Mouse (Mus musculus) ES-Bruce4 (cell line): ENCODE results near the gene Mast4.

Experiments
- CTCF ChIP-seq: IDR thresholded peaks from one replicate; pipeline ENCODE4 v1.8.1; 2011; ENCODE audit warnings: low read depth, low read length
- EP300 ChIP-seq: IDR thresholded peaks from 2 replicates; pipeline ENCODE4 v1.6.1; 2011; ENCODE audit warnings: low read depth, low read length; ENCODE audit not compliant: insufficient read depth
- POLR2A ChIP-seq: IDR thresholded peaks from one replicate; pipeline ENCODE4 v1.8.1; 2011; ENCODE audit warnings: low read length; ENCODE audit not compliant: insufficient read depth

DNA sequence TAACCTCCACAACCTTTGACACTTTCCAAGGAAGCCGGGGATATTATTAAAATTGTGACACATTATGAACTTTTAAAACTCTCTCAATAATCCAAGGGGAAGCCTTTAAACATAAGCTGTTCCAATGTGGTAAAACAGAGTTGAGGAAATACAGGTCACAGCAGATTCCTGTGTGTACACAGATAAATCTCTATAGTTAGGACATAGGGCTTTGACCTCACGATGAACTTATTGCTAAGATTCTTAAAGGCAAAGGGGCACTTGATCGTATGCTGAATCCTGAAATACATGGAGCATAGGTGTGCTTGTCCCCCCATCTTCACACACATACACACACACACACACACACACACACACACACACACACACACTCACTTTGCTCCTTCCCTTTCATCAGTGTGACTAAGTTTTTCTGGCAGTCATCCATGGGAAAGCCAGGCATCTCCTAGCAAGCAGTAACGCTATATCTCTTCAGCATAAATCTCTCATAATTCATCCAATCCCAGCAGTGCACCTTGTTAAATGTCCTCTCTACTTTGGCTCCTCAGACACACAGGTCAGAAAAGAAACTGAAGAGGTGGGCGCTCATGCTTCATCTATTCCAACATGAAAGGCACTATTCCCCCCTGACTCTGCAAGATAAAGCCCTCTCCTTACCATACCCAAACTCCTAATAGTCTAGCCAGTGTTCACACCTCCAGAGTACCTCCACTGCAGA, 477.3 kb downstream of the Mast4 start:
- no peak for TF ChIP-seq CTCF
- no peak for TF ChIP-seq POLR2A
- no peak for TF ChIP-seq EP300
